Mouse (Mus musculus) kidney, adult 18-20 months (tissue): ENCODE data around the gene Ap2a1.

Experiments
- DNase-seq: peaks from one replicate; pipeline ENCODE4 v3.0.0; 2021

Ap2a1 gene

DNA sequence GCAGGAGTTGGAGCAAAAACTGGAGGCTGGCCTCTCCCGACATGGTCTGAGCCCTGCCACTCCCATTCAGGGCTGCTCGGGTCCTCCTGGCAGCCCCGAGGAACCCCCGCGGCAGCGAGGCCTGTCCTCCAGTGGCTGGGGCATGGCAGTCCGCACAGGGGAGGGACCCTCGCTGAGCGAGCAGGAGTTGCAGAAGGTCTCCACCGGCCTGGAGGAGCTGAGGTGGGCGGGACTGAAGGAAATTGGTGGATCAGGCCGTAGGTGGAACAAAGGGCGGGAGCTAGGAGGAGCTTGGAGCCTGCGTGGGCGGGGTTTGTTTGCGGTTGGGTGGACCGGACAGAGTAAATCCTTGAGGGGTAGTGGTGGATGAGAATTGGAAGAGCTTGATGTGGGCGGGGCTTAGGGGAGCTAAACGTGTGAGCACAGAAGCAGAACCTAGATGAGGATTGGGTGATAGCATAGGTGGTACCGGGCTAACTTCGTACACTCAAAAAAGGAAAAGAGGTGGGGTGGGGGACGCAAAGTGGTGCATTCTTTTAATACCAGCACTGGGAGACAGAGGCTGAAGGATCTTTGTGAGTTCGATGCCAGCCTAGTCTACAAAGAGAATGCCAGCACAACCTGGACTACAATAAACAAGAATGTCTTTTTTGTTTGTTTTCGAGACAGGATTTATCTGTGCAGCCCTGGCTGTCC, 23.5 kb upstream of the Ap2a1 start:
- DNase-seq = peak; percentile 95

DNA sequence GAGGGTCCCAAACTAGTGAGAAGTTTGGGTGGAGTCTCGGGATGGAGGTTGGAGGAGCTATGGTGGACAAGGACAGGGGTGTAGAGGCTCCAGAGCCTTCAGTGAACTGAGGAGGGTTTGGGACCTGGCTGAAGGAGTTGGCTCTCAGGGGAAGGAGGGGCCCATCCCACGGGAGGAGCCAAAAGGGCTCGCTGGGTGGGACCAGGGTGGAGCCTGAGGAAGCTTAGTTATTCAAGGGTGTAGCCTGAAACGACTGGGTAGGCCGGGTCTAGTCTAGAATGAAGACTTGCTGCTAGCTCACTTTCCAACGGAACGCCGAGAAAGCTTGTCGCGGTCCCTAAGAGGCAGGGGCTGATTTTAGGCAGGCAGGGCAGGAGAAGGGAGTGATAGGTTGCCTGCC, 22.7 kb upstream of the Ap2a1 start:
- DNase-seq = peak; percentile 84

DNA sequence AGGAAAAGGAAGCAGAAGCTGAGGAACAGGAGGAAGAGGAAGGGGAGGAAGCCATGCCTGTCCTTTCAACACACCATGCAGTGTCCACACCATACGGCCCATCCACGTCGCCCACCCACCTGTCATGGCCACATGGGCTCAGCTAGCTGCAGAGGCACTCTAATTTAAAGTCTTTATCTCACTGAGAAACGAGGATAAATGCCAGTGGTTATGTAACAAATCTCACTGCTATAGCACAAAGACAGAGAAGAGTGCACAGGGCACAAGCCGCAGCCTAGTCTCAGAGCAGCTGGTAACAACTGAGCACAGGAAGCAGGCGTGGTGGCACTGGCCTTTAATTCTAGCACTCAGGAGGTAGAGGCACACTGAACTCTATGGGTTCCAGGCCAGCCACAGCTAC, 20.6 kb upstream of the Ap2a1 start:
- DNase-seq = no peak

DNA sequence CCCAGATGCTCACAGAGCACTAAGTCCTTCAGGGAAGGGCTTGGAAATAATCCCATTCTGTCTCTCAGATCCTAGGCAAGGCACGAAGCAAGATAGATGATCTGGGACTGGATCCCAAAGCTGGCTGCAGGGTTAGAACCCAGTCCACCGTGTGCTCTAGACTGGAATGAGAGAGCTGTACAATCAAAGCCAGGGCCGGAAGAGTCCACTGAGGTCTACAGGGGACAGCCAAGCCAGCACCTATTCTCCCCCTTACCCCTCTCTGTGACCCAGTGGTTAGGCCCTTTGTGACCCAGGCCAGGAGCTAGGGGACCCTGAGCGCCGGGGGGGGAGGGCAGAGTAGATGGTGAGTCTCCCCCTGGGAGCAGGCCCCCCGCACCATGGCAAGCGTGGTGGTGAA, 13.6 kb upstream of the Ap2a1 start, which contains the start of gene Tsks:
Gene Tsks, plus strand, starts transcription at position 301 of the 400 bp plus-strand sequence.
- no peak for DNase-seq

- no peak for DNase-seq
These were observed 9.4 kb upstream of the Ap2a1 start for GRCm38 (mm10) chr7:44938680-44939079.

DNA sequence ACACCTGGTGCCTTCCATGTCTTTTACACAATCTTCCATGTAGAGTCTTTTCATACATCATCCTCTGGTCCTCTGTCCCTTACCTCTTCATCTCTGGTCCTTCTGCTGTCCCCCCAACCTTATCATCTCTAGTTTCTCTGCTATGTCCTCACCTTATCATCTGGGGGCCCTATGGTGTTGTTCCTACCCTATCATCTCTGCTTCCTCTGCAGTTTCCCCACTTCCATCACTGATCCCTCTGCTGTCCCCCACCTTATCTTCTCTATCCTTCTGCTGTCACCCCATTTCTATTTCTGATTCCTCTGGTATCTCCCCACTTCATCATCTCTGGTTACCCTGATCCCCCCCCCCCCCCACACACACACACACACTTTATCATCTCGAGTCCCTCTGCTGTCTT, 726 bp downstream of the Ap2a1 start:
- DNase-seq = no peak

DNA sequence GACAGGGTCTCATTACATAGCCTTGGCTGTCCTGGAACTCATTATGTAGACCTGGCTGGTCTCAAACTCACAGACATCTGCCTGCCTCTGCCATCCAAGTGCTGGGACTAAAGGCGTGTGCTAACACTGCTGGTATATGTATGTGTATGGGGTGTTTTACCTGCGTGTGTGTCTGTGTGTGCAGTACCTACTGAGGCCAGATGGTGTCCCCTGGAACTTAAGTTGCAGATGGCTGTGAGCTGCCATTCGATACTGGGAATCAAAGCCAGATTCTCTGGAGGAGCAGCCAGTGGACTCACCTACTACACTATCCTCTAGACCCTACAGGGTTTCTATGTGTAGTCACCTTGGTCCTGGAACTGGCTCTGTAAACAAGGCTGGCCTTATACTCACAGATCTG, 3.8 kb downstream of the Ap2a1 start:
- DNase-seq = peak; percentile 49

DNA sequence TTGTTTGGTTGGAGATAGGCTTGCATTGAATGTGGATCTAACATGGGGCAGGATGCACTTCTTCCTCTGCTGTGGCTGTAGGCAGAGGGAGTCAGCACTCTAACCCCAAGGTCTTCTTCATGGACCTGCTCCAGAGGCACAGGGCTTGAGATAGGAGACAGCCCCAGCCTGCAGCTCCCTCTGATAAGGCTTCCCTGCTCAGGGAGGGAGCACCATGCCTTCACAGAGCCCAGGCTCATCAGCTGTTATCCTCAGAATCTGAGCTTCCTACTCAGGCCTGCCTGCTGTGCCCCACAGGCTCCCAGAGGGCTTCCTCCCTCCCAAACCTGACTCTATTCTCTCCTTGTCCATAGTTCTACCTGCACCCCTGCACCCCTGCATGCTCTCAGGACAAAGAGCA, 6.8 kb downstream of the Ap2a1 start:
- no peak for DNase-seq

- DNase-seq = no peak
These were observed 10.2 kb downstream of the Ap2a1 start for GRCm38 (mm10) chr7:44919127-44919526.

DNA sequence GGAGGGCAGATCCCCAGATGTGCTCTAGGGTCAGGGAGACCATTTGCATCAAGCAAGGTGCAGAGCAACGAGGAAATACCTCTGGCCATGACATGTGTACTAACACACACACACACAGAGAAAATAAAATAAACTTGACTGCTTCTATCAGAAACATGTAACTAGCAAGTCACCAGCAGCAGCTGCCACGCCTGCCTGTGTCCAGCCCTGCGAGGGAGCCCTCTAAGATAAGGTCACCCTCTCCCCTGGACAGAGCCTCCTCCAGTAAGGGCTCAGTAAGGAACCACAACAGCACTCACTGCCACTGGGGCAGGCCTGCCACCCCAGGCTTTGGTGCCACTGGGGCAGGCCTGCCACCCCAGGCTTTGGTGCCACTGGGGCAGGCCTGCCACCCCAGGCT, 11.1 kb downstream of the Ap2a1 start:
- DNase-seq = no peak

DNA sequence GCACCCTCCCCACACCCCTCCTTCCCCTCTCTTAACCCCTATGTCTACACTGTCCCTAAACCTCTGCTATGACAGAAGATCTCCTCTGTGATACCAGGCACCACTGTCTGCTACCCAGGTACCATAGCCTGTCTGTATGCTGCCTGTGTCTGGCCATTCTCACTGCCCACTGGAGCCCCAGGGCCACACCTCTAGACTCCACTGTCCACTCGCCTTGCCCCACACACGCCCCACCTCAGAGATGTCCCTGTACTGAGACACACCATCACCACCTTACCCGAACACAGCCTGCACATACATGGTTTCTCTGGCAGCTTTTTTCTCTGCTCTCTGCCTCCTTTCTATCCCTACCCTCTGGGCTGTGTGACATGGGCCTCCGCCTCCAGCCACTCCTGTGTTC, 12.4 kb downstream of the Ap2a1 start:
- no peak for DNase-seq

DNA sequence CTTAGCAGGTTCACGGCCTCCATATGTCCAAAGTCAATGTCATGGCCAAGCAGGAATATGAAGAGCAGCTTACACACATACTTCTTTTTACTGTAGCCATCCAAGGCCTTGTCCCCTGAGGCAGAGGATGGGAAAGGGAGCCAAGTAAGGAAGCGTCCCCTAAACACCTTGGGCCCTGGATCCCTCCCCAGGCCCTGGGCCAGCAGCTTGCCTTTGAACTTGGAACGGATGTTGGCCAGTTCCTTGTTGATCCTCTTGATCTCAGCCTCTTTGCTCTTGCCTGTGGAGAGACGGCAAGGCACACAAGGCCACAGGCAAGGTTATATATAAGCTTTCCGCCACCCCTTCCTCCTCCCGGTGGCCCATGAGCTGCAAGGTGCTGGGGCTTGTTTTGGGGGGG, 13.1 kb downstream of the Ap2a1 start:
- no peak for DNase-seq

DNA sequence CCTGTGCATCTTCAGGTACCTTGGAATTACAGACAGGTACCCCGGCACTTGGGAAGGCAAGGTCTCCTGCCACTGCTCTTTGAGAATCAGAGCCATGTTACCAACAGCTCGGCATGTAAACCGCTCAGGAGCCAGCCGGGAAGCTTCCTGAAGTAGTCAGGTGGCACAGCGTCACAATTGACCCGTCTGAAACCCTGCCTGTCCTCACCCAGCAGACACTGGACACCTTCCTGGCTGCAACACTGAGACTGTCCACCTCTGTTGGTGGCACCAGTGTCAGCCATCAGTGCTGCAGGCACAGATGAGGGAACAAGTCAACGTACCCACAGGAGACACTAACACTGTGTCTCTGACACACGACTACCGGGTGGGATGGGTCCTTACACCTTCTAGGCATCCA, 14.0 kb downstream of the Ap2a1 start:
- no peak for DNase-seq

DNA sequence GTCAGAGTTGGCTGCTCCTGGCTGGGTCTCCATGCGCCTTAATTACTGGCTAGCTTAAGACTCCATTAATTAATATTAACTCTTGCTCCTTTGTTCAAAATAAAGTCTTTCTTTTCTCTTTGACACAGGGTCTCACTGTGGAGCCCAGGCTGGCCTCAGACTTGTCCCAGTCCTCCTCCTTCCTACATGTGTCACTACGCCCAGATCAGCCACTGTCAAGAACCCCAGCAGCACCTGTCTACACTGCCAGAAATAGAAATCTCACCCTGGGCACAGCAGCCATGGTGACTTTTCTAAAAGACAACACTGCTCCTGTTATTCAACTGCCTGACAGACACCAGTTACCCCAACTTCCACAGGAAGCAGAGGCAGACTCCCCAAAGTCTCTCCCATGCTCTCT, 14.9 kb downstream of the Ap2a1 start:
- DNase-seq = no peak

DNA sequence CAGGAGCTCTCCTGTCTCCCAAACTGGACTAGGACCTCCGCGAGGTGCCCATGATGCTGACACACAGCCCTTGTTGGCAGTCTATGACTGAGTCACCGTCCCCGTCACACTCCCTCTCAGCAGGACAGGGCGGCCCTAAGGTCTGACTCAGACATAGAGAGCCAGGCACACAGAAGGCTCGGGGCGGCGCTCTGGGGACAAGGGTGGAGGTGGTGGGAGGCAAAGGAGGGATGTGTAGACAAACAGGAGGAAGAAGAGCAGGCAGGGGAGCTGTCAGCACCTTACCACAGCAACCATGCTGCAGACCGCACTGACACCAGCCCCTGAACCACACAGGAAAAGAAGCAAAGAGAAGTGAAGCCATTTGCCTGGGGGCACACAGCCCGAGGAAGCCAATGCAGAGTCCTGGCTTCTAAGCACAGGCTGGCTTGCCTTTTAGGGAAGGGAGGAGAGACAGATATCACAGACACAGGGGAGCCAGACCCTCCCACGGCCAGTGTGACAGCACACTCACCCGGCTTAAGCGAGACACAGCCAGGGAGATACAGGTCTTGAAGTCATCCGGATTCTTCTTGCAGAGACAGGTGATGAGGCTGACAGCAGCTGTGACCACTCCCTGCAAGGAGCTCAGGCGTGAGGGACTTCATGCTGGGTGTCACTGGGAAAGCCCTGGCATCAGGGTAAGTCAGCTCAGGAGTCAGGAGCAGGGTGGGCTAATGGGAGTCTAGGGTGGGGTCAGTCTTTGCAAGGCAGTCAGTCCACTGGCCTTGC, 20.4 kb downstream of the Ap2a1 start:
- no peak for DNase-seq

DNA sequence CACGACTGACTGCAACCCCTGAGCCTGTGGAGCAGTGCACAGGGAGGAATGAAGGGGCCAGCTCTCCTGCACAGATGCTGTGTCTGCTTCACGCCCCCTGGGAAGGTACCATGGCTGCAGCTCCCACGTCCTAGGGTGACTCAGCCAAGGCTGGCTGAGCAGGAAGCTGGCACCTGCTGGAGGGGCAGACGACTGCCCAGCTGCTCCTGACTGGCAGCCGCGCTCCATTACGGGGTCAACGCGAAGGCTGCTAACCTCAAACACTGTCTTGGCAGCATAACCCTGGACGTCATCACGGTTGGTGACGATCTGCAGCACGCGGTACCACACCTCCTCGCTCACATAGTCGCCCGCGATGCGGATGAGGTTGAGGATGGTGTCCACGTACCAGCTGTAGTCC, 23.9 kb downstream of the Ap2a1 start:
- no peak for DNase-seq

DNA sequence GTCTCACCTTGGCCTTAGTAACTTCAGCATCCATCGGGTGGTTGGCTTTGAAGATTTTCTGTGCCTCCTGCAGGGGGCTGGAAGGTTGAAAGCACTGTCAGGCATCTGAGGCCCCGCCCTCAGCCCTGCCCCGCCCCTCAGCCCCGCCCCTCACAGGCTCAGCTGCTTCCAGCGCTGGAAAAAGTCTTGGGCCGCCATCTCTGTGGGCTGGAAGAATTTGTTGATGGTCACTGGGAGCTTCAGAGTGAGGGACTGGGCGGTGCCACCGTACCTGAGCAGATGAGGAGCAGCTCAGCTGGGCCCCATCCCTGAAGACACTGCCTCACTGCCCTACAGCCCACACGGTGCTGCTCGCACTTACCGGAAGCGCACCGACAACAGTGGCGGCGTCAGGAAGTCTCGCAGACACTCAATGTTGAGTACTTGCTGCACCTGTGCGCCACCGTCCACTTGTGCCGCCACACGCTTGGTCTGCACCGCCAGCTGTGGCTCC, 28.0 kb downstream of the Ap2a1 start:
- peak; percentile 48 for DNase-seq

DNA sequence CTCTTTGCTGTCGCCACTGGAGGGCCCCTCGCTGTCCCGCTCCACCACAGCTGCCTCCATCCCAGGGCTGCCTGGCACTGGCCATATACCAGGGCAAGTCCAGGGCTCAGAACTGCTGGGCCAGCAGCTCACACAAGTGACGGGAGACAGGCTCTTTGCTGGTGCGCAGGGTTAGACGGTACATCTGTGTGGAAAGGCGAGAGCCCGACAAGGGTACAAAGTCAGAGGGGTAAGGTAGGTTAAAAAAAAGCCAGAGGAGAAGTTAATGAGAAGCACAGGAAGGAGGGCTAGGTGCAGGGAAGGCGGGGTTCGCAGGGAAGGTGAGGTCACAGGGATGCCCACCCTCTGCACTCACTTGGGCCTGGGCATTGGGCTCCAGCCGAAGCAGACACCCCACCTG, 28.7 kb downstream of the Ap2a1 start:
- DNase-seq = no peak

DNA sequence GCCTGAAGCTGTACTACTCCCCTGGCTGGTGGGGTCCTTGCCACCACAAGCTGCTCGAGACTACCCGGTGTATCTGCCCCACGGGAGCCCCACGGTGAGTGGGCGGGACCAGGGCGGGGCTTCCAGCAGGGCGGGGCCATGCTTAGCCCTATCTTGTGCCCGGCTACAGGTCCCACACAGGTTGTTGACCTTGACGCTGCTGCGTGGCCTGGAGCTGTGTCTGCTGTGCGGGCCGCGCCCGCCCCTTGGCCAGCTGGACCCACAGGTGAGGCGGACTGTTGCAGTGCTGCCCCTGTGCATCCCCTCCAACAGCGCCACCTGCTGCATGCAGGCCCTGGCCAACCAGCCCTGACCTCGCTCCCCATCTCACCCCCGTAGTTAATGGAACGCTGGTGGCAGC, 30.7 kb downstream of the Ap2a1 start:
- peak; percentile 58 for DNase-seq

DNA sequence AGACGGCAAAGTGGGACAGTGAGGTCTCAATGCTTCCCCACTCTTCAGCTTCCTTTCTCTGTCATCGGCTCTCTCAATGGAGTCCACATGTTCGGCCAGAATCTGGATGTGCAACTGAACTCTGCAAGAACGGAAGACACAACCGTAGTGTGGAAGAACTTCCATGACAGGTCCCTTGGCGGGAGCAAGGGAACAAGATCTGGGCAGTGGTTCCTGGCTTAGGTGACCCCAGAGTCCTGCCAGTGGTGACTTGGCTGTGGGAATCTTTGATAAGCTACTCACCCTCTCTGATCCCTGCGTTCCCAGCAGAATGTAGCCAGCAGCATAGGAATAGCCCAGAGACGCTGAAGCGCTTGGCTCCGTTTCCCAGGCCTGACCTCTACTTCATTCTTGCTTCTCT, 32.8 kb downstream of the Ap2a1 start:
- DNase-seq = no peak

GRCm38 (mm10) chr7:44895593-44896434, 33.5 kb downstream of the Ap2a1 start, which contains the start of gene Fuz:
TSS of gene Fuz (plus strand) at chr7:44896079.
- DNase-seq = peak; percentile 92

DNA sequence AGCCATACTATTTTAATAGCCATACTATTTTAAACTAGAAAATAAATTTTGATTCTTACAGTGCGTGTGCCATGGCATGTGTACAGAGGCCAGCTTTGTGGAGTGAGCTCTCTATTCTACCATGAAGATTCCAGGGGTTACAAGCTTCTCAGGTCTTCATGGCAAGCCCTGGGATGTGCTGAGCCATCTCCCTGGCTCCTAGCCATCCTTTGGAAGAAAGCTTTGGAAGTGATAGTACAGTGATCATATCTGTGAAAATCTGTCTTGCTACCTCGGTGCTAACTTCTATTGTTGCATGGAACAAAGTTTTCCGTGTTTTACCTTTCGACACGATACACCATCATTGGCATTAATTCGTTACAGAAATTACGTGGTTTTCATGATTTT, 34.1 kb downstream of the Ap2a1 start:
- no peak for DNase-seq

- DNase-seq = no peak
These were observed 35.1 kb downstream of the Ap2a1 start for GRCm38 (mm10) chr7:44894175-44894574.

GRCm38 (mm10) chr7:44893197-44893596, 36.1 kb downstream of the Ap2a1 start:
- DNase-seq = no peak
